Mouse (Mus musculus): Measurements from ENCODE around the gene Cbfa2t2.

The Cbfa2t2 gene

GRCm38 (mm10) chr2:154541630-154542029 is 105.3 kb downstream of the Cbfa2t2 start:
- DNase-seq, result no peak

DNA sequence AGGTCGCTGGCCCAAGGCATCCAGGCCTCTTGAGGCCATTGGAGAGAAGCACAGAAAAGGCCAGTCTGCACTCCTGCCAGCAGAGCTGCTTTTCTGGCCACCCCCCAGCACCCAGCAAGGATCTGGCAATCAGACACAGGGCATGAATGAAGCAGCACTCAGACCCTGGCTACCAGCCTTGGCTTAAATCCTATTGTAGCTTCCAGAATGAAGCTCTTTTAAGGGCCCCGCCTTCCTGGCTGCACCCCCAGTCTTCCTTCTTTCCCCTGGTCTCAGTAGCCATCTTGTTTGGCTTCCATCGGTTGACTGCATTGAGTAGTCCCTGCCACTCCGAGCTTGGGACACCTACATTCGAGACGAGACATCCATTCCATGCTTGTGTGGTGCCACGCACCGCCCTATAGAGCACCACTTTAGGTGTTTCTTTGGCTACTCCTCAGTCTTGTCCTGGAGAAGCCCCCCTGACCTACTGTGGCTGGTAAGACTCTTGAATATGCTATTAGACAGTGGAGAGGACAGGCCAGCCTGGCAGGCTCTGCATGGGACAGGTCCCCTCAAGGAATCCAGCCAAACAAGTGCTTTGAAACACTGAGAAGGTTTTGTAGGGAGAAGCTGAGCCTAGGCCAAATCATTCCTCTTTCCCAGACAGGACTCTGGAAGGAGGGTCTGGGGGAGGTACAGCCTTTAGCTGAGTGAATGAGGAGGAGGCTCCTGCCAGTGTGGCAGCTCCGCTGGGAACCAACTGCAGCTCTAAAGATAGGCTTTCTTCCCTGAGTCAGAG is 107.5 kb downstream of the Cbfa2t2 start:
- peak; percentile 98 for DNase-seq

DNA sequence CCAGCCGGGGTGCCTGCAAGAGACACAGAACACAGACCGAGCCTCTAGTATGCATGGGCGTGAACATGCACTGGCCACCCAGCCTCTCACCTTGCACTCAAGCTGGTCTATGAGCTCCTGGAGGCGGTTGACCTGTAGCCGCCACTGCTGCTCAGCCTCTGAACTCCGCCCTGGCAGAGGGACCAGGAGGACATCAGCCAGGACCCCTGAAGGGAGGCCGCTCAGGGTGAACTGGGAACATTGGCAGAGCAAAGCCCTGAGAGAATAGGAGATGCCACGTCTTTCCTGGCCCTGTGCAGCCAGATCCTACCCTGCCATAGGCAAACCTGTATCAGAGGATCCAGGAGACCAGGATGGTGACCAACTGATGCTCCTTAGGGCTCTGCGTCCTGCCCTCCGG is 110.4 kb downstream of the Cbfa2t2 start, which contains the start of gene 1700003F12Rik:
1700003F12Rik (plus strand) TSS at position 375 of the 400 bp plus-strand sequence.
- peak; percentile 45 to 49 for DNase-seq

DNA sequence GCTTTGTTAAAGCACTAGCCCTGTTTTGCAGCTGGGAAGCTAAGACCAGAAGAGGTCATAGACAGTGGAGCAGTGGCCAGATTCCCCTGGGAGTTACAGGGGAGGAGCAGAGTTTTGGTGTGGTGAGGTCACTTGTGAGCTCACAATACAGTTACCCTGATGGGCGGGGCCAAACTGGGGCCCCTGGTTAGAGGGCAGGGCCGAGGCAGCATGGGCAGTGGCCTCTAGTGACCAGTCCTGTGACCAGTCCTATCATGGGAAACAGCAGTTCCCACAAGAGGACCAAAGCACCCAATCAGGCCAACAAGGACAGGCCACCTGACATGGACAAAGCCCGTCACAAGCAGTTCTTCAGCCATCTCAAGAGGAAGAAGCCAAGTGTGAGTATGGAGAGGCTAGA is 112.4 kb downstream of the Cbfa2t2 start:
- peak in 1 of 2 experiments; percentile 30 for DNase-seq

- DNase-seq, result peak; percentile 26 to 59
Observed at GRCm38 (mm10) chr2:154549127-154549885, 113.0 kb downstream of the Cbfa2t2 start.

DNA sequence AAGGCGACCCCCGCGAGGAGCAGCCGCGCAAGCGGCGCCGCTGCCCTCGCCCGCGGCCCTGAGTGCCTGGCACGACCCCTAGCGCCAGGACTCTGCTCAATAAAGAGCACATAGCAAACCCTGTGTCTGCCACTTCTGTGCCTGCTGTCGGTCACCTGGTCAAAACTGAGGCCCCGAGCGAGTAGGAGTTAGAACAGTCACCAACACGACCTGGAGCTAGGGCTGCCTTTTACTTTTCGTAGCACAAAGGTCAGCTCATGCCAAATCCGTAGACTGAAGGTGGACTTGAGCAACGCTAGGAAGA is 113.6 kb downstream of the Cbfa2t2 start:
- no peak for DNase-seq

DNA sequence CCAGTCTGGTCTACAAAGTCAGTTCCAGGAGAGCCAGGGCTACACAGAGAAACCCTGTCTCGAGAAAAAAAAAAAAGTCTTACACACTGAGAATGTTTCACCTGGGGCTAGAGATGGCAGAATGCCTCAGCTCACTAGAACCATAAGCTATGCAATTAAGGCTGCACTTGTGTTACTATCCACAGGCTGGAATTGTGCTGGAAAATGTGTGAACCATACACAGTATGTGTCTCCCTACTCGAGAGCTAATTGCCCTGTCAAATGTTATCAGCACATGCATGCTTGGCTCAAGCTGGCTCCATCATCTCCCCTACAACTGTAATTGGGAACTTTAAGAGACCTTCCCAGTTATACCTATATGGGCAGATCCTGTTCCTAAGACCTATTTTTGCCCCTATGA is 114.7 kb downstream of the Cbfa2t2 start:
- peak in 1 of 2 experiments; percentile 13 for DNase-seq

DNA sequence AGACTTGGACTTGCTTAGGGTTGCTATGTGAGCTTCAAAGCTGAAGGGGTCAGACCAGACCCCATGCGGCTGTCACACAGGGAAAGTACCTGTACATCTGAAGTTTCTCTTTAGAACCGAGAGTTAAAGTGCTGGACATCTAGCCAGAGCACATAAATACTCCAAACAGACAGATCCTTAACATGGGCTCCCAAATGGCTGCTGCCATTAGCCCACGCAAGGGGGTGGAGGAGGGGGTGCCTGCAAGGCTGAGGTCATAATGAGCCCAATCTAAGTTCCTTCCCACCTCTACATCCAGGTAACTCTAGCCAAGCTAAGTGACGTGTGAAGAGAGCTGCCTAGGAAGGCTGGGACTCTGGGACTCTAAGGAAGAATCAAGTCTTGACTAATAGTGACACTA is 115.2 kb downstream of the Cbfa2t2 start, which contains the start of gene Actl10:
Actl10 (plus strand) TSS at position 301 of the 400 bp plus-strand sequence.
- peak in 1 of 2 experiments; percentile 14 for DNase-seq

- peak in 1 of 2 experiments; percentile 76 for DNase-seq
Observed at GRCm38 (mm10) chr2:154551927-154552326, 115.6 kb downstream of the Cbfa2t2 start.

GRCm38 (mm10) chr2:154552424-154552907 is 116.2 kb downstream of the Cbfa2t2 start:
- peak; percentile 90 to 91 for DNase-seq

DNA sequence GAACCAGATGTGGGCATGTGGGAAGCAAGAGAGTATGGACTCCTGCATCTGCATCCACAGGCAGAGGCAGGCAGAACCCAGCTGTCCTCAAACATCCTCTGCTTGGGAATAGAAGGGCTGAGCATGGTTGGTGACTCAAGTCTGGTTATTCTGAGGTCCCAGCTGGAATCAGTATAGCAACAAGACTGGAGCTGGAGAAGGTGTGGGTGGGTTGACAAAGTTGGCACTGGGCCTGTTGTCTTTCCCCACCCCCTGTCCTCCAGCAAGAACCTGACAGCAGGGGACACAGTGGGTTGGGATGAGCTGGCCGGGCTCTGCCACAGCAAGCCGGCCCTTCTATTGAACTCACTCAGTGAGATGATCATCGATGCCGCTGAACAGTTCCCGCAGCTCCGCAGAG is 119.0 kb downstream of the Cbfa2t2 start:
- DNase-seq, result peak; percentile 32 to 33

- DNase-seq, result peak; percentile 58 to 62
Observed at GRCm38 (mm10) chr2:154557184-154557832, 121.0 kb downstream of the Cbfa2t2 start.

DNA sequence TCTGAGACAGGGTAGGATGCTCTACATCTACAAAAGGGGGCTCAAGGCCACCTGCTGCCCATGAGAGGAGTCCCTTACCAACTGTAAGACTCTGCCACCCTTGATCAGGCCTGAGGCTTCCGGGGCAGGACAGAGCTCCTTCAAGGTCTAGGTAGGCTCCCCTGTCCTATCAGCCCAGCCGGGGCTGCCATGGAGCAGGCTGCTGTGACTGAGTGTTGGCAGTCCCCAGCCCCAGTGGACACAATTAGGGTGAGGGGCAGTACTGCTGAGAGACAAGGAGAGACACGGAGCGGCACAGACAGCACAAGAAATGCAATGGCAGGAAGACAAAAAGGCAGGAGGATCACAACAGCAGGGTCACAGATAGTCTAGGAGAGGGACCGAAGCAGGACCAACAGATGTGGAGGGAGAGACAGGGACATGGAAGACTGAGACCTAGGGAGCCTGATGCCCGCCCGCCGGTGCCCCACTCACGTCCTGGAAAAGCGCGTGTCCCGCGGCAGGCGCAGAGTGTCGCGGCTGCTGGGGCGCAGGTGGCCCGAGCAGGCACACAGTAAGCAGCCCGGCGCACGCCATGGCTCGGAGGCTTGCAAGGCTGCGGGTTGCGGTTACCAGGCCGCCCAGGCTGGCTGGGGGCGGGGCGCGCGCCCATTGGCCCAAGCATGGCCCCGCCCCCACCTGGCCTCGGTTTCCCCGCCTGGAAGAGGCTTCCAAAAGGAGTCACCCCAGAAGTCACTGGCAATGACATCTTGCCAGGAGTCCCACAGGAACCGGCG is 122.2 kb downstream of the Cbfa2t2 start, which contains the start of gene Necab3:
Necab3 (minus strand) TSS at position 627 of the 776 bp plus-strand sequence.
- DNase-seq, result peak; percentile 90 to 93

GRCm38 (mm10) chr2:154563612-154564170 is 127.4 kb downstream of the Cbfa2t2 start:
- peak in 1 of 2 experiments; percentile 12 for DNase-seq

- peak; percentile 87 to 90 for DNase-seq
Observed at GRCm38 (mm10) chr2:154565562-154565961, 129.3 kb downstream of the Cbfa2t2 start.

DNA sequence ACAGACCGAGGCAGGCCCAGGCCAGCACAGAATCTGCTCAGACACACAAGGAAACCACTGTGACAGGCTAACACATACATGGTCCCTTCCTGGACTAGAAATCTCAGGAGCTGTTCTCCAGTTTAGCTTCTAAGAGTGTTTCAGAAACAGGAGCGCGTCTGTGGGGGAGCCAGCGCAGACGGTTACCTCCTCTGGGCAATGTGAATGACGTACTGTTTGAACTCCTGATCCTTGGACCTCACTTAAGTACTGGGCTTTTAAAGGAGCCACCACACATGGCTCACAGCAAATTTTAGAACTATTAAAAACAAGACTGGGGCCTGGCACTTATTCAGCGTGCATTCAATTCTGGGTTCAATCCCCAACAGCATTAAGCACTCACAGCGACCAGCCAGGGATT is 130.4 kb downstream of the Cbfa2t2 start:
- peak; percentile 8 to 13 for DNase-seq

DNA sequence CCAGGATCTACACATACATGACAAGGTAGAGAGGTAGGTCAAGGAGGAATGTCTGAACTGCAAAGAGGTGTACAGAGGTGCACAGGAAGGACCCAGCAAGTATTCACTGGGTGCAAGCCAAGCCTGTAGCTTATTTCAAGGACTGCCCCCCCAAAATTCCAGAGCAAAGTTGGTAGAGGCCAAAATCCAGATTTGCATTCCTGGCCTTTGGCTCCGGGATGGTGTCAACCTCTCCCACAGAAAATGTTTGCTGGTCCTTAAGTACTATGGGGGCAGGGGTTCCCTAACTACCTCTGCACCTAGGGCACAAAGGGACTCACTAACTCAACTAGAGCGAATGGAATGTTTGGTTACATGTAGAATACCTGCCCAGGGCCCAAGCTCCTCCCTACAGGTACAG is 131.5 kb downstream of the Cbfa2t2 start:
- DNase-seq, result no peak

DNA sequence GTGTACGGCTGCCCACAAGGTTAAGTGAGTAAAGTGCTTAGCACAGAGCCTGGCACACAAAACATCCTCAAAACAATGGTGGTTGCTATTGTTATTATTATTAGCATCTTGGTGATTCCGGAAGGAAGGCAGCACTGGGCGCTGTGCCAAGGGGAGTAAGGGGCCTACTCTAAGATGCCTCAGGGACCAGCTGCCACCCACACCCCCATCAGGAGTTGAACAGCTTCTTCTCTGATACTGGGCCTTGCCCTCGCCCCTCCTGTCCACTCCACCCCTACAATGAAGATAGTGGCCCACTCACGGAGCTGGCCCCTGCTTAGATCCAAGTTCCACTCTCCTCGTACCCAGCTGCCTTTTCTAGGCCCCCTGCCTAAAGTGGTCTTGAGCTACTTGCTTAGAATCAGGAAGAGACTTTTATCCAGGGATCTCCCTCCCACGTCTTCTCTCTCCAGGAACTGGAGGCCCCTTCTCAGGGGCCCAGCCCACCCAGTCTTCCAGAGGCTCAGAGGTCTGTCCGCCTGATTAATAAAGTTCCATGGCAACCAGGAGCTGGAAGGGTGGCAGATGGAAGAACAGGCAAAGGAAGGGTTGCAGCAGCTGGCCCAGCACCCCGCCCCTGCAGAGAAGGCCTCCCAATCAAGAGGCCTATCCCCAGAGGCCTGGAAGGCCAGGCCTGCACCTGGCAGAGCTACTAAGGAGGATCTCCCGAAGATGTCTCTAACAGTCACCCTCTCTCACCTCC is 132.2 kb downstream of the Cbfa2t2 start:
- DNase-seq, result peak; percentile 25 to 27

- peak in 1 of 2 experiments; percentile 64 for DNase-seq
Observed at GRCm38 (mm10) chr2:154569071-154569748, 132.9 kb downstream of the Cbfa2t2 start.

DNA sequence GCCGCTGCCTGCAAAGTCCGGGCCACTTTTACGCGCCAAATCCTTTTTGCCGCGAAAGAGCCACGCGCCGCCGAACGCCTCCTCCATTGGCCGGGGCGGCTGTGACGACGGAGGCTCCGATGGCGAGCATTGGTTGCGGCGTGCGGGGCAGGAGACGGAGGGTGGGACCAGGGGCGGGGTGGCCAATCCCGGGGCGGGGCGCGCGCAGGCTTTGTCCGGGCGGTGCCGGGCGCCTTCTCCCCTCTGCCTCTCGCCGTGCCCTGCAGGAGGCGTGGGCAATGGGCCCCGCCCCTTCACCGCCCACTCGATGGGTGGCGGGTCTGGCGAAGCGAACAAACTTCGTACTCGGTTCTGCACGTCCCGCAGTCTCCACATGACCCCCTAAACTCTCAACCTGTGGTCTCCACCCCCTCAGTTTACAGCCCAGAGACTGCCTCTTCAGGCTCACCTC is 133.6 kb downstream of the Cbfa2t2 start, which contains the start of gene E2f1:
E2f1 (minus strand) TSS at position 57 of the 451 bp plus-strand sequence.
- peak; percentile 92 to 97 for DNase-seq

Measured in cerebellum, postnatal 25 days (tissue).